Mouse (Mus musculus): ENCODE results near the gene Zfp74.

GRCm38 (mm10) chr7:29995134-29995533 is 41.2 kb upstream of the Zfp74 start:
- TF ChIP-seq CTCF (IDR thresholded peaks at IDR 0.05; ENCODE audit: insufficient read depth, low read length) (no peak), POLR2A (IDR thresholded peaks at IDR 0.05; ENCODE audit: borderline replicate concordance, extremely low read depth, low read depth, low read length) (no peak)
